ENCODE assay signal across 8 mouse cellular contexts in genomic region chr10:83543439-83544102, GRCm38 (mm10). TPM values are rescaled to one million over a fixed set of nuclear protein-coding genes. Genes with fewer than 3 reads are reported as not detected.
A peak's percentile ranks its signal among the peaks of the same experiment; 100 is the strongest.
DNase-seq lines count a peak whose midpoint lies in the region; ATAC-seq and TF ChIP-seq lines count a peak whose summit lies in the region.

Gene Washc4 (plus strand): TSS chr10:83543752.

- H3K4me1 ChIP-seq in CH12.LX (ENCODE audit: control insufficient read depth in 1 of 2, insufficient read depth in 2 of 2): peaks cover 0 to 27% of the 10 kb centered on the region in 2 experiments; a peak in 2 of 4 replicates
- peaks cover 12% of the 10 kb centered on the region for H3K4me1 ChIP-seq in forebrain, embryonic 12.5 days
- peaks cover 11% of the 10 kb centered on the region for H3K4me1 ChIP-seq in liver, postnatal 0 days (ENCODE audit: insufficient read depth)
- H3K4me1 ChIP-seq in neural tube, embryonic 14.5 days (ENCODE audit: control insufficient read depth, insufficient read depth, low read length): peaks cover 9% of the 10 kb centered on the region; the same call in 1 of the 2 replicates

- H3K9ac ChIP-seq in CH12.LX (ENCODE audit: insufficient read depth, low read depth): peak within 1 kb of the TSS; percentile 68
- peak within 1 kb of the TSS; percentile 85 for H3K9ac ChIP-seq in forebrain, embryonic 12.5 days
- H3K9ac ChIP-seq in liver, postnatal 0 days (replicated peaks): peak within 1 kb of the TSS; percentile 82
- peak within 1 kb of the TSS; percentile 91 for H3K9ac ChIP-seq in neural tube, embryonic 14.5 days (replicated peaks; ENCODE audit: low read depth, low read length)

- H3K36me3 ChIP-seq in CH12.LX (replicated peaks in 1 of 2; ENCODE audit: control insufficient read depth in 1 of 2, insufficient read depth in 1 of 2, low read length in 1 of 2): peaks cover 9 to 20% of the 10 kb centered on the region in 2 experiments
- H3K36me3 ChIP-seq in forebrain, embryonic 12.5 days (replicated peaks): peaks cover 8% of the 10 kb centered on the region
- no peaks in the 10 kb centered on the region; the same call in 1 of the 2 replicates for H3K36me3 ChIP-seq in liver, postnatal 0 days (replicated peaks; ENCODE audit: insufficient read depth, low read length)
- H3K36me3 ChIP-seq in neural tube, embryonic 14.5 days (ENCODE audit: control insufficient read depth, insufficient read depth, low read length): no peaks in the 10 kb centered on the region

- intact Hi-C loops in heart, postnatal 10 days (cut with DNase I): loop anchor here (2.0 to 10.0 kb wide), 2 partner anchors 183 to 779 kb away; partner anchors contain the start of genes D10Wsu102e and Nfyb

- peak within 1 kb of the TSS; percentile 89 to 97 (median 94) for H3K4me3 ChIP-seq in CH12.LX (replicated peaks in 1 of 3; ENCODE audit: low read depth in 2 of 3, low read length in 2 of 3, poor library complexity in 1 of 3)
- H3K4me3 ChIP-seq in forebrain, embryonic 12.5 days (replicated peaks): peak within 1 kb of the TSS; percentile 86
- H3K4me3 ChIP-seq in liver, postnatal 0 days (ENCODE audit: low read depth, low read length): peak within 1 kb of the TSS; percentile 84
- peak within 1 kb of the TSS; percentile 83 for H3K4me3 ChIP-seq in neural tube, embryonic 14.5 days (ENCODE audit: low read depth, low read length)

- no peak for TF ChIP-seq CTCF in CH12.LX (conservative IDR thresholded peaks at IDR 0.05 in 1 of 2, IDR thresholded peaks at IDR 0.05 in 1 of 2; ENCODE audit: low read depth in 2 of 2, low read length in 2 of 2)
- no peak for TF ChIP-seq CTCF in liver, postnatal 0 days (IDR thresholded peaks at IDR 0.05; ENCODE audit: low read depth)

- H3K27me3 ChIP-seq in CH12.LX (replicated peaks): no peaks in the 10 kb centered on the region
- H3K27me3 ChIP-seq in forebrain, embryonic 12.5 days: no peaks in the 10 kb centered on the region
- no peaks in the 10 kb centered on the region for H3K27me3 ChIP-seq in liver, postnatal 0 days (ENCODE audit: insufficient read depth, low read length)
- no peaks in the 10 kb centered on the region for H3K27me3 ChIP-seq in neural tube, embryonic 14.5 days (ENCODE audit: control insufficient read depth, insufficient read depth, low read length)

- H3K79me2 ChIP-seq in CH12.LX (replicated peaks; ENCODE audit: control insufficient read depth, extremely low read depth, insufficient read depth, poor library complexity, severe bottlenecking): peaks cover 32% of the 10 kb centered on the region

- H3K27ac ChIP-seq in CH12.LX (ENCODE audit: insufficient read depth, low read depth): peak within 1 kb of the TSS; percentile 63
- H3K27ac ChIP-seq in forebrain, embryonic 12.5 days: peak within 1 kb of the TSS; percentile 80
- H3K27ac ChIP-seq in liver, postnatal 0 days (ENCODE audit: low read depth): peak within 1 kb of the TSS; percentile 89
- H3K27ac ChIP-seq in neural tube, embryonic 14.5 days (ENCODE audit: low read depth, low read length): peak within 1 kb of the TSS; percentile 91

- peak; percentile 87 for DNase-seq in CH12.LX (ENCODE audit: extremely low read depth)
- DNase-seq in c-Kit-positive CD71-positive TER-119-negative erythroid progenitor cells, embryonic 14.5 days (ENCODE audit: low read depth): peak; percentile 81
- peak; percentile 97 for DNase-seq in heart, postnatal 10 days
- peak; percentile 60 for DNase-seq in large intestine, adult 2 months (ENCODE audit: low read depth, low spot score)
- DNase-seq in liver, postnatal 0 days: peak; percentile 96
- DNase-seq in testis, postnatal 10 days (ENCODE audit: low spot score): peak; percentile 97

- WGBS in forebrain, embryonic 12.5 days: 1% methylated on average over 48 of the region's 49 CpGs
- WGBS in large intestine, adult 2 months: 3% methylated on average over 49 of the region's 49 CpGs
- 3% methylated on average over 49 of the region's 49 CpGs for WGBS in liver, postnatal 0 days (ENCODE audit: insufficient replicate concordance)
- 2% methylated on average over 49 of the region's 49 CpGs for WGBS in neural tube, embryonic 14.5 days

- ATAC-seq in forebrain, embryonic 12.5 days (ENCODE audit: low FRiP score): peak; percentile 100
- ATAC-seq in liver, postnatal 0 days: peak; percentile 100
- peak; percentile 99 for ATAC-seq in neural tube, embryonic 14.5 days (ENCODE audit: low read depth)

- TF ChIP-seq POLR2A in CH12.LX (IDR thresholded peaks at IDR 0.05; ENCODE audit: low read depth, low read length): peak; percentile 97

- H3K4me2 ChIP-seq in CH12.LX (ENCODE audit: insufficient read depth, low read depth, poor library complexity, severe bottlenecking): peak within 1 kb of the TSS; percentile 61; the same call in 1 of the 2 replicates
- H3K4me2 ChIP-seq in forebrain, embryonic 12.5 days: peak within 1 kb of the TSS; percentile 56
- peak within 1 kb of the TSS; percentile 84 for H3K4me2 ChIP-seq in liver, postnatal 0 days (ENCODE audit: low read depth, low read length)
- H3K4me2 ChIP-seq in neural tube, embryonic 14.5 days (ENCODE audit: low read depth, low read length): peak within 1 kb of the TSS; percentile 71

- no peaks in the 10 kb centered on the region for H3K9me3 ChIP-seq in CH12.LX (replicated peaks; ENCODE audit: low read length)
- no peaks in the 10 kb centered on the region for H3K9me3 ChIP-seq in forebrain, embryonic 12.5 days
- no peaks in the 10 kb centered on the region for H3K9me3 ChIP-seq in liver, postnatal 0 days (ENCODE audit: low read length)
- H3K9me3 ChIP-seq in neural tube, embryonic 14.5 days (ENCODE audit: control insufficient read depth, low read length): no peaks in the 10 kb centered on the region

- dilution Hi-C loops in CH12.LX (cut with MboI; ENCODE audit: extremely low pct_ligation_motif_present, extremely low pct_unique_long_range_greater_than_20kb, low sequenced_read_pairs): no loop called here

- in situ Hi-C loops in CH12.LX (cut with MboI; ENCODE audit: low pct_ligation_motif_present, low pct_unique_long_range_greater_than_20kb, low sequenced_read_pairs): no loop called here

- TF ChIP-seq EP300 in CH12.LX (IDR thresholded peaks at IDR 0.05; ENCODE audit: low read length): no peak
- TF ChIP-seq EP300 in liver, postnatal 0 days (IDR thresholded peaks at IDR 0.05; ENCODE audit: low read depth): no peak

- TF ChIP-seq RAD21 in CH12.LX (IDR thresholded peaks at IDR 0.05; ENCODE audit: low read depth, low read length): no peak

TF ChIP-seq in CH12.LX, 34 proteins besides CTCF, POLR2A, EP300 and RAD21 (continues in another document):
- TF ChIP-seq NELFE (IDR thresholded peaks at IDR 0.05; ENCODE audit: low read depth, low read length): peak; percentile 91
- peak; percentile 64; the same call in 1 of the 2 replicates for TF ChIP-seq CHD2 (IDR thresholded peaks at IDR 0.05; ENCODE audit: low read length)
- peak; percentile 24; the same call in 1 of the 2 replicates for TF ChIP-seq MXI1 (IDR thresholded peaks at IDR 0.05; ENCODE audit: low read depth, low read length)
- peak; percentile 49; the same call in 1 of the 2 replicates for TF ChIP-seq CHD1 (IDR thresholded peaks at IDR 0.05; ENCODE audit: low read depth, low read length)
- no peak; the same call in 1 of the 2 replicates for TF ChIP-seq SIN3A (IDR thresholded peaks at IDR 0.05; ENCODE audit: low read length)
- peak; percentile 88 for TF ChIP-seq HCFC1 (IDR thresholded peaks at IDR 0.05; ENCODE audit: low read depth, low read length)
- TF ChIP-seq MEF2A (IDR thresholded peaks at IDR 0.05; ENCODE audit: borderline replicate concordance, low read depth, low read length): 0 out of 2 replicates have a peak, but pooled peaks have one; percentile 68
- peak; percentile 84 for TF ChIP-seq USF2 (conservative IDR thresholded peaks at IDR 0.05; ENCODE audit: low read depth, low read length)
- peak; percentile 94 for TF ChIP-seq MAX (IDR thresholded peaks at IDR 0.05; ENCODE audit: low read length)
- no peak for TF ChIP-seq JUND (conservative IDR thresholded peaks at IDR 0.05; ENCODE audit: low read depth, low read length)
- TF ChIP-seq UBTF (IDR thresholded peaks at IDR 0.05; ENCODE audit: low read depth, low read length): no peak
- peak; percentile 72 for TF ChIP-seq NRF1 (IDR thresholded peaks at IDR 0.05; ENCODE audit: low read depth, low read length)
- peak; percentile 35; the same call in 1 of the 2 replicates for TF ChIP-seq GABPA (IDR thresholded peaks at IDR 0.05; ENCODE audit: insufficient replicate concordance, low read depth, low read length)
- no peak for TF ChIP-seq ZC3H11A (IDR thresholded peaks at IDR 0.05; ENCODE audit: low read depth, low read length)
- peak; percentile 93 for TF ChIP-seq TCF12 (IDR thresholded peaks at IDR 0.05; ENCODE audit: low read depth, low read length)
- 0 out of 2 replicates have a peak, but pooled peaks have one; percentile 69 for TF ChIP-seq MAZ (IDR thresholded peaks at IDR 0.05; ENCODE audit: low read depth, low read length)
- no peak for TF ChIP-seq JUN (IDR thresholded peaks at IDR 0.05; ENCODE audit: insufficient read depth, low read depth, low read length)
- peak; percentile 84; the same call in 1 of the 2 replicates for TF ChIP-seq KAT2A (IDR thresholded peaks at IDR 0.05; ENCODE audit: insufficient replicate concordance, low read length)
- peak; percentile 90; the same call in 1 of the 2 replicates for TF ChIP-seq POLR2AphosphoS2 (IDR thresholded peaks at IDR 0.05; ENCODE audit: low read depth, low read length)
- TF ChIP-seq RCOR1 (conservative IDR thresholded peaks at IDR 0.05; ENCODE audit: low read depth, low read length): peak; percentile 94
- TF ChIP-seq ZKSCAN1 (IDR thresholded peaks at IDR 0.05; ENCODE audit: borderline replicate concordance, low read depth, low read length): no peak
- peak; percentile 99 for TF ChIP-seq BHLHE40 (IDR thresholded peaks at IDR 0.05; ENCODE audit: low read depth, low read length)
- TF ChIP-seq ELF1 (IDR thresholded peaks at IDR 0.05; ENCODE audit: low read depth, low read length): peak; percentile 79
- no peak; the same call in 1 of the 2 replicates for TF ChIP-seq SMC3 (IDR thresholded peaks at IDR 0.05; ENCODE audit: low read depth, low read length)
- TF ChIP-seq USF1 (IDR thresholded peaks at IDR 0.05; ENCODE audit: low read depth, low read length): peak; percentile 94
- 0 out of 2 replicates have a peak, but pooled peaks have one; percentile 29 for TF ChIP-seq IRF4 (IDR thresholded peaks at IDR 0.05; ENCODE audit: low read depth, low read length)

RNA-seq across cellular contexts. Expression of gene Washc4, which starts in this region (rescaled TPM):
- total RNA-seq in CH12.LX (2012; rRNA removed) (15.9 and 16.3 TPM in 2 replicates), CH12.LX (2014; rRNA removed) (31.8 and 36.4 TPM in 2 replicates)
- 19.3 and 22.0 TPM in 2 replicates for polyA plus RNA-seq in CH12.LX (2012; ENCODE audit: insufficient read length, low read depth)
- 38.0 and 38.2 TPM in 2 replicates for polyA plus RNA-seq in forebrain, embryonic 12.5 days (2016; fragmentation: Nextera tagmentation; extraction: Ambion mirVana)
- 10 to 100 TPM; 14.6 to 16.8 TPM for total RNA-seq in heart, postnatal 10 days (2021)
- 2.0 and 2.3 TPM in 2 replicates for polyA plus RNA-seq in large intestine, adult 2 months (2012; rRNA removed)
- 6.5 and 9.2 TPM in 2 replicates for polyA plus RNA-seq in liver, postnatal 0 days (2015; fragmentation: Nextera tagmentation; extraction: Ambion mirVana)
- polyA plus RNA-seq in neural tube, embryonic 14.5 days (2014; fragmentation: Nextera tagmentation; extraction: Ambion mirVana): 35.0 and 47.4 TPM in 2 replicates

Comparison
In these comparisons a context has a peak if more than half of its experiments do, and no peak if none do; other contexts are left out.
1. Peak in every context shown above with its lines: DNase-seq, ATAC-seq, H3K4me3 ChIP-seq and H3K27ac ChIP-seq.